Mouse (Mus musculus): Measurements from ENCODE around the gene Slit1.

GRCm38 (mm10) chr19:41616274-41616673 is 127.2 kb downstream of the Slit1 start:
- TF ChIP-seq CTCF (IDR thresholded peaks at IDR 0.05; ENCODE audit: control insufficient read depth, insufficient read depth, low read length) = no peak
- TF ChIP-seq POLR2A (IDR thresholded peaks at IDR 0.05; ENCODE audit: borderline replicate concordance, control insufficient read depth, low read depth, low read length) = no peak

Data from bone marrow, adult 2 months (tissue).